Mouse (Mus musculus) heart, postnatal 0 days (tissue): Measurements from ENCODE around the gene Exosc7.

Experiments used
- CTCF ChIP-seq: IDR thresholded peaks from 2 replicates; pipeline ENCODE4 v1.5.1; 2016; ENCODE audit warnings: antibody characterized with exemption, control low read depth, low read depth
- EP300 ChIP-seq: IDR thresholded peaks from 2 replicates; pipeline ENCODE4 v1.6.1; 2016; ENCODE audit warnings: antibody characterized with exemption, low read depth

- no peak for TF ChIP-seq CTCF
- TF ChIP-seq EP300: no peak
Measured at GRCm38 (mm10) chr9:123173760-123174159, 60.7 kb downstream of the Exosc7 start.
